Mouse (Mus musculus): ENCODE data around the gene S1pr4. TPM values are rescaled to one million over a fixed set of nuclear protein-coding genes. Genes with fewer than 3 reads are reported as not detected.

S1pr4 gene
- polyA plus RNA-seq, 1 experiment from 2014 or later: 0.70 TPM

Small RNA genes lying within 50 kb of the gene (microRNA-seq; reads per million reads assigned to microRNA genes)
- gene Gm25595: not detected

Other genes starting within 250 kb of the S1pr4 start
- 30.2 and 37.0 TPM in 2 replicates for gene Matk, start 247.2 kb downstream of the S1pr4 start, polyA plus RNA-seq (2014; fragmentation: Nextera tagmentation; extraction: Ambion mirVana)
- gene Mrpl54, start 233.2 kb downstream of the S1pr4 start, polyA plus RNA-seq (2014; fragmentation: Nextera tagmentation; extraction: Ambion mirVana): 136 and 142 TPM in 2 replicates
- gene Apba3, start 233.2 kb downstream of the S1pr4 start, polyA plus RNA-seq (2014; fragmentation: Nextera tagmentation; extraction: Ambion mirVana): 26.4 and 31.5 TPM in 2 replicates
- gene Tjp3, start 208.6 kb downstream of the S1pr4 start, polyA plus RNA-seq (2014; fragmentation: Nextera tagmentation; extraction: Ambion mirVana): 3.9 and 6.0 TPM in 2 replicates
- 137 and 151 TPM in 2 replicates for gene Pip5k1c, start 207.2 kb downstream of the S1pr4 start, polyA plus RNA-seq (2014; fragmentation: Nextera tagmentation; extraction: Ambion mirVana)
- gene Cactin, start 179.0 kb downstream of the S1pr4 start, polyA plus RNA-seq (2014; fragmentation: Nextera tagmentation; extraction: Ambion mirVana): 18.7 and 20.6 TPM in 2 replicates
- gene Tbxa2r, start 171.4 kb downstream of the S1pr4 start, polyA plus RNA-seq (2014; fragmentation: Nextera tagmentation; extraction: Ambion mirVana): 4.3 and 5.4 TPM in 2 replicates
- not detected in 2 replicates for gene Gipc3, start 156.9 kb downstream of the S1pr4 start, polyA plus RNA-seq (2014; fragmentation: Nextera tagmentation; extraction: Ambion mirVana)
- gene Hmg20b, start 149.7 kb downstream of the S1pr4 start, polyA plus RNA-seq (2014; fragmentation: Nextera tagmentation; extraction: Ambion mirVana): 29.0 and 34.0 TPM in 2 replicates
- gene Mfsd12, start 142.6 kb downstream of the S1pr4 start, polyA plus RNA-seq (2014; fragmentation: Nextera tagmentation; extraction: Ambion mirVana): 7.8 and 10.0 TPM in 2 replicates
- gene 4930404N11Rik, start 134.3 kb downstream of the S1pr4 start, polyA plus RNA-seq (2014; fragmentation: Nextera tagmentation; extraction: Ambion mirVana): 0.30 and 0.59 TPM in 2 replicates
- gene Fzr1, start 121.6 kb downstream of the S1pr4 start, polyA plus RNA-seq (2014; fragmentation: Nextera tagmentation; extraction: Ambion mirVana): 119 and 125 TPM in 2 replicates
- gene Dohh, start 115.7 kb downstream of the S1pr4 start, polyA plus RNA-seq (2014; fragmentation: Nextera tagmentation; extraction: Ambion mirVana): 68.9 TPM in 2 replicates
- gene Gm48551, start 115.7 kb downstream of the S1pr4 start, polyA plus RNA-seq (2014; fragmentation: Nextera tagmentation; extraction: Ambion mirVana): 5.5 and 5.7 TPM in 2 replicates
- gene Gm48552, start 111.1 kb downstream of the S1pr4 start, polyA plus RNA-seq (2014; fragmentation: Nextera tagmentation; extraction: Ambion mirVana): 1.9 and 2.2 TPM in 2 replicates
- gene Smim24, start 107.1 kb downstream of the S1pr4 start, polyA plus RNA-seq (2014; fragmentation: Nextera tagmentation; extraction: Ambion mirVana): 0.84 and 1.3 TPM in 2 replicates
- 17.3 and 25.8 TPM in 2 replicates for gene Nfic, start 44.5 kb downstream of the S1pr4 start, polyA plus RNA-seq (2014; fragmentation: Nextera tagmentation; extraction: Ambion mirVana)
- gene Celf5, start 17.4 kb downstream of the S1pr4 start, polyA plus RNA-seq (2014; fragmentation: Nextera tagmentation; extraction: Ambion mirVana): 46.6 and 55.9 TPM in 2 replicates
- gene Ncln, start 3.7 kb downstream of the S1pr4 start, polyA plus RNA-seq (2014; fragmentation: Nextera tagmentation; extraction: Ambion mirVana): 53.8 and 59.0 TPM in 2 replicates
- 1.1 and 1.2 TPM in 2 replicates for gene Gna15, start 24.1 kb upstream of the S1pr4 start, polyA plus RNA-seq (2014; fragmentation: Nextera tagmentation; extraction: Ambion mirVana)
- 87.5 and 95.5 TPM in 2 replicates for gene Gna11, start 45.1 kb upstream of the S1pr4 start, polyA plus RNA-seq (2014; fragmentation: Nextera tagmentation; extraction: Ambion mirVana)
- gene Aes, start 59.4 kb upstream of the S1pr4 start, polyA plus RNA-seq (2014; fragmentation: Nextera tagmentation; extraction: Ambion mirVana): 524 and 550 TPM in 2 replicates
- gene Tle2, start 74.4 kb upstream of the S1pr4 start, polyA plus RNA-seq (2014; fragmentation: Nextera tagmentation; extraction: Ambion mirVana): 24.5 and 29.7 TPM in 2 replicates
- 4.2 and 4.8 TPM in 2 replicates for gene Tle6, start 100.9 kb upstream of the S1pr4 start, polyA plus RNA-seq (2014; fragmentation: Nextera tagmentation; extraction: Ambion mirVana)
- 0.90 and 1.1 TPM in 2 replicates for gene BC025920, start 106.1 kb upstream of the S1pr4 start, polyA plus RNA-seq (2014; fragmentation: Nextera tagmentation; extraction: Ambion mirVana)
- 39.9 and 42.1 TPM in 2 replicates for gene Sirt6, start 127.7 kb upstream of the S1pr4 start, polyA plus RNA-seq (2014; fragmentation: Nextera tagmentation; extraction: Ambion mirVana)
- gene Ankrd24, start 128.4 kb upstream of the S1pr4 start, polyA plus RNA-seq (2014; fragmentation: Nextera tagmentation; extraction: Ambion mirVana): 11.8 and 12.6 TPM in 2 replicates
- gene Gm10778, start 148.9 kb upstream of the S1pr4 start, polyA plus RNA-seq (2014; fragmentation: Nextera tagmentation; extraction: Ambion mirVana): 6.5 and 6.9 TPM in 2 replicates
- gene Zfp433, start 204.7 kb upstream of the S1pr4 start, polyA plus RNA-seq (2014; fragmentation: Nextera tagmentation; extraction: Ambion mirVana): 19.2 and 20.5 TPM in 2 replicates

All from hindbrain, embryonic 14.5 days (tissue).